Comparison of ENCODE assay signal across 8 mouse cellular contexts in genomic region chr12:101718054-101718754, GRCm38 (mm10). TPM values are rescaled to one million over a fixed set of nuclear protein-coding genes. Genes with fewer than 3 reads are reported as not detected.
DNase-seq lines count a peak whose midpoint lies in the region; ATAC-seq and TF ChIP-seq lines count a peak whose summit lies in the region.

TSS of gene Tc2n (minus strand) at chr12:101718523.

- TF ChIP-seq CTCF in layer of hippocampus, adult 2 months (conservative IDR thresholded peaks at IDR 0.05): no peak
- TF ChIP-seq CTCF in stomach, postnatal 0 days (IDR thresholded peaks at IDR 0.05; ENCODE audit: low read depth): no peak

- H3K9me3 ChIP-seq in embryonic facial prominence, embryonic 10.5 days: no peaks in the 10 kb centered on the region
- no peaks in the 10 kb centered on the region for H3K9me3 ChIP-seq in liver, embryonic 13.5 days (replicated peaks)
- no peaks in the 10 kb centered on the region for H3K9me3 ChIP-seq in stomach, postnatal 0 days (ENCODE audit: control insufficient read depth, low read length)

- peaks cover 13% of the 10 kb centered on the region for H3K4me1 ChIP-seq in embryonic facial prominence, embryonic 10.5 days
- H3K4me1 ChIP-seq in liver, embryonic 13.5 days (replicated peaks): peaks cover 8% of the 10 kb centered on the region
- no peaks in the 10 kb centered on the region for H3K4me1 ChIP-seq in stomach, postnatal 0 days (replicated peaks; ENCODE audit: control insufficient read depth, insufficient read depth)

- peak in 1 of 2 experiments; percentile 20 for DNase-seq in layer of hippocampus, adult 2 months (ENCODE audit: low spot score in 2 of 2)
- DNase-seq in layer of hippocampus, adult 18-20 months (ENCODE audit: low spot score in 2 of 2): no peak
- peak; percentile 90 for DNase-seq in embryonic facial prominence, embryonic 10.5 days (ENCODE audit: low spot score)
- DNase-seq in heart, adult 8-10 months (ENCODE audit: low spot score): peak; percentile 35
- DNase-seq in kidney, adult 8-10 months: peak; percentile 92 to 95
- peak; percentile 1 for DNase-seq in liver, embryonic 13.5 days
- peak; percentile 24 to 36 for DNase-seq in natural killer cell, adult 2 months (ENCODE audit: low spot score in 2 of 2)
- peak; percentile 98 for DNase-seq in stomach, postnatal 0 days (ENCODE audit: low spot score)

- peak within 1 kb of the TSS; percentile 43 for H3K9ac ChIP-seq in liver, embryonic 13.5 days
- peak within 1 kb of the TSS; percentile 64 for H3K9ac ChIP-seq in stomach, postnatal 0 days (ENCODE audit: low read length)

- peak within 1 kb of the TSS; percentile 64 for H3K4me3 ChIP-seq in layer of hippocampus, adult 2 months
- peak within 1 kb of the TSS; percentile 82 for H3K4me3 ChIP-seq in embryonic facial prominence, embryonic 10.5 days
- H3K4me3 ChIP-seq in liver, embryonic 13.5 days (replicated peaks): peak within 1 kb of the TSS; percentile 66
- peak within 1 kb of the TSS; percentile 64 for H3K4me3 ChIP-seq in stomach, postnatal 0 days (ENCODE audit: low read depth, low read length)

- under 1% methylated on average over 75 of the region's 75 CpGs for WGBS in embryonic facial prominence, embryonic 10.5 days
- WGBS in liver, embryonic 13.5 days (ENCODE audit: insufficient replicate concordance): 1% methylated on average over 69 of the region's 75 CpGs
- 1% methylated on average over 66 of the region's 75 CpGs for WGBS in stomach, postnatal 0 days

- no peak within 1 kb of the TSS for H3K27ac ChIP-seq in layer of hippocampus, adult 2 months
- H3K27ac ChIP-seq in embryonic facial prominence, embryonic 10.5 days (replicated peaks): peak within 1 kb of the TSS; percentile 65
- no peak within 1 kb of the TSS for H3K27ac ChIP-seq in liver, embryonic 13.5 days
- H3K27ac ChIP-seq in stomach, postnatal 0 days (replicated peaks): peak within 1 kb of the TSS; percentile 91

- no peaks in the 10 kb centered on the region for H3K36me3 ChIP-seq in embryonic facial prominence, embryonic 10.5 days (replicated peaks)
- H3K36me3 ChIP-seq in liver, embryonic 13.5 days: no peaks in the 10 kb centered on the region
- H3K36me3 ChIP-seq in stomach, postnatal 0 days (ENCODE audit: control insufficient read depth, insufficient read depth, low read length): no peaks in the 10 kb centered on the region

- no peak for TF ChIP-seq EP300 in stomach, postnatal 0 days (optimal IDR thresholded peaks at IDR 0.05)

- ATAC-seq in liver, embryonic 13.5 days (ENCODE audit: low read depth): peak; percentile 99
- peak; percentile 99 for ATAC-seq in stomach, postnatal 0 days (ENCODE audit: low FRiP score, low TSS enrichment)

- peaks cover 37% of the 10 kb centered on the region for H3K27me3 ChIP-seq in embryonic facial prominence, embryonic 10.5 days (replicated peaks; ENCODE audit: low read depth, poor library complexity, severe bottlenecking)
- H3K27me3 ChIP-seq in liver, embryonic 13.5 days: peaks cover 19% of the 10 kb centered on the region
- no peaks in the 10 kb centered on the region for H3K27me3 ChIP-seq in stomach, postnatal 0 days (ENCODE audit: control insufficient read depth, insufficient read depth, low read length)

- H3K4me2 ChIP-seq in liver, embryonic 13.5 days: peak within 1 kb of the TSS; percentile 90
- H3K4me2 ChIP-seq in stomach, postnatal 0 days (replicated peaks; ENCODE audit: low read depth): peak within 1 kb of the TSS; percentile 93

RNA-seq across cellular contexts. Expression of gene Tc2n, which starts in this region (rescaled TPM):
- under 1 TPM; 0.26 to 0.42 TPM for total RNA-seq in layer of hippocampus, adult 2 months (2021)
- under 1 TPM; 0.25 to 0.54 TPM for total RNA-seq in layer of hippocampus, adult 18-20 months (2021)
- 0.23 and 0.55 TPM in 2 replicates for polyA plus RNA-seq in embryonic facial prominence, embryonic 10.5 days (2016; fragmentation: Nextera tagmentation; extraction: Ambion mirVana)
- total RNA-seq in heart, adult 8-10 months (2022): under 1 TPM; 0.46 to 0.98 (median 0.67) TPM
- 0.05 and 0.15 TPM in 2 replicates for polyA plus RNA-seq in liver, embryonic 13.5 days (2015; fragmentation: Nextera tagmentation; extraction: Ambion mirVana)
- 11.6 and 12.5 TPM in 2 replicates for polyA plus RNA-seq in stomach, postnatal 0 days (2015; fragmentation: Nextera tagmentation; extraction: Ambion mirVana)

Comparison
In these comparisons a context has a peak if more than half of its experiments do, and no peak if none do; other contexts are left out.
1. Peak in DNase-seq, H3K4me3 ChIP-seq and H3K27ac ChIP-seq in embryonic facial prominence, embryonic 10.5 days; RNA of the gene not detected or under 1 TPM.
2. Peak in DNase-seq in heart, adult 8-10 months; RNA of the gene not detected or under 1 TPM.
3. Peak in DNase-seq, ATAC-seq, H3K4me3 ChIP-seq, H3K9ac ChIP-seq and H3K4me2 ChIP-seq in liver, embryonic 13.5 days; RNA of the gene not detected or under 1 TPM.
4. DNase-seq: peak in kidney, adult 8-10 months (2 of 2), natural killer cell, adult 2 months (2 of 2) and stomach, postnatal 0 days (single experiment); none in layer of hippocampus, adult 18-20 months (0 of 2).
5. Peak in every context shown above with its lines, with median percentiles within 50 percentile points of each other: H3K4me3 ChIP-seq.